Mouse (Mus musculus) G1E (cell line): Measurements from ENCODE around the gene Creb3l2. TPM values are rescaled to one million over a fixed set of nuclear protein-coding genes. Genes with fewer than 3 reads are reported as not detected.

Experiments
- ATAC-seq: 2 replicates; pipeline ENCODE4 v1.8.0; 2016; ENCODE audit warnings: mild to moderate bottlenecking; ENCODE audit not compliant: insufficient number of reproducible peaks, poor library complexity, low FRiP score, severe bottlenecking; ENCODE audit errors: extremely low read depth
- DNase-seq: peaks from one replicate; pipeline ENCODE4 v3.0.0; 2012; ENCODE audit warnings: low spot score
- H3K27me3 ChIP-seq: 2 replicates; pipeline ENCODE4 v1.6.1; 2012; ENCODE audit warnings: mild to moderate bottlenecking, low read length, inconsistent platforms; ENCODE audit not compliant: insufficient read depth
- H3K36me3 ChIP-seq: replicated peaks from 2 replicates; pipeline ENCODE3; 2012; ENCODE audit warnings: mild to moderate bottlenecking, inconsistent platforms
- H3K4me1 ChIP-seq: 2 replicates; pipeline ENCODE4 v1.6.1; 2012; ENCODE audit warnings: low read depth, low read length, inconsistent platforms, mixed read lengths; ENCODE audit not compliant: insufficient read depth
- H3K4me3 ChIP-seq: 2 replicates; pipeline ENCODE4 v1.5.1; 2012; ENCODE audit warnings: low read depth, mild to moderate bottlenecking, inconsistent platforms, low read length, moderate library complexity, mixed read lengths
- H3K9me3 ChIP-seq: replicated peaks from 2 replicates; pipeline ENCODE4 v1.6.1; 2012; ENCODE audit warnings: inconsistent platforms
- CTCF ChIP-seq: IDR thresholded peaks from 2 replicates; pipeline ENCODE4 v1.5.1; 2012; ENCODE audit warnings: low read depth, low read length, inconsistent platforms, mixed read lengths
- GATA1 ChIP-seq: IDR thresholded peaks from 2 replicates; pipeline ENCODE4 v1.6.1; 2012; ENCODE audit warnings: borderline replicate concordance, low read length, inconsistent platforms, mixed read lengths
- GATA2 ChIP-seq: IDR thresholded peaks from 2 replicates; pipeline ENCODE4 v1.6.1; 2012; ENCODE audit warnings: low read depth, low read length, inconsistent platforms, borderline replicate concordance
- POLR2AphosphoS5 ChIP-seq: IDR thresholded peaks from 2 replicates; pipeline ENCODE4 v1.6.1; 2012; ENCODE audit warnings: low read depth, low read length, inconsistent platforms; ENCODE audit not compliant: insufficient replicate concordance
- TAL1 ChIP-seq: conservative IDR thresholded peaks from 2 replicates; pipeline ENCODE4 v1.6.1; 2012; ENCODE audit warnings: low read depth, low read length, inconsistent platforms, mixed read lengths
- polyA plus RNA-seq: library from polyadenylated mRNA; stranded (reverse); fragments of >175 nt; gene quantifications from 2 replicates; pipeline ENCODE4 v1.2.3, GENCODE M21; 2012
- total RNA-seq, 2 experiments: library from RNA; stranded (forward) in 1 of 2; stranded (reverse) in 1 of 2; fragments of 200-1000 nt in 1 of 2; fragments of >200 nt in 1 of 2; fragmentation: Nextera tagmentation in 1 of 2; gene quantifications; 2 replicates each; pipeline ENCODE4 v1.2.3; 2014 to 2017

Gene Creb3l2
- total and polyA plus RNA-seq, 3 experiments, result 0.16 TPM; not detected in 2

GRCm38 (mm10) chr6:37415505-37415904, 26.4 kb downstream of the Creb3l2 start:
- no peak for DNase-seq
- Histone ChIP-seq H3K9me3 (peaks cover 2% of the 10 kb centered on the region; the same call in 1 of the 2 replicates), H3K27me3 (no peaks in the 10 kb centered on the region), H3K4me1 (no peaks in the 10 kb centered on the region), H3K36me3 (no peaks in the 10 kb centered on the region), H3K4me3 (no peak overlapping the region)
- TF ChIP-seq CTCF (no peak), POLR2AphosphoS5 (no peak), GATA2 (no peak), GATA1 (no peak), TAL1 (no peak)
- no peak for ATAC-seq

GRCm38 (mm10) chr6:37415034-37415433, 26.9 kb downstream of the Creb3l2 start:
- no peak overlapping the region for H3K4me3 ChIP-seq
- H3K9me3 ChIP-seq, result peaks cover under 1% of the 10 kb centered on the region; the same call in 1 of the 2 replicates
- H3K36me3 ChIP-seq, result no peaks in the 10 kb centered on the region
- H3K27me3 ChIP-seq, result no peaks in the 10 kb centered on the region
- no peaks in the 10 kb centered on the region for H3K4me1 ChIP-seq
- DNase-seq (no peak), ATAC-seq (no peak)
- TF ChIP-seq TAL1 (no peak), GATA1 (no peak), GATA2 (no peak), POLR2AphosphoS5 (no peak), CTCF (no peak)

GRCm38 (mm10) chr6:37414576-37414975, 27.4 kb downstream of the Creb3l2 start:
- H3K9me3 ChIP-seq, result no peaks in the 10 kb centered on the region
- no peaks in the 10 kb centered on the region for H3K27me3 ChIP-seq
- ATAC-seq (no peak), DNase-seq (no peak)
- H3K36me3 ChIP-seq, result no peaks in the 10 kb centered on the region
- TF ChIP-seq GATA1 (no peak), POLR2AphosphoS5 (no peak), CTCF (no peak), TAL1 (no peak), GATA2 (no peak)
- H3K4me3 ChIP-seq, result no peak overlapping the region
- no peaks in the 10 kb centered on the region for H3K4me1 ChIP-seq

GRCm38 (mm10) chr6:37411696-37412095, 30.2 kb downstream of the Creb3l2 start:
- ATAC-seq (no peak), DNase-seq (no peak)
- H3K4me1 ChIP-seq, result no peaks in the 10 kb centered on the region
- H3K27me3 ChIP-seq, result no peaks in the 10 kb centered on the region
- H3K4me3 ChIP-seq, result no peak overlapping the region
- no peaks in the 10 kb centered on the region for H3K36me3 ChIP-seq
- H3K9me3 ChIP-seq, result no peaks in the 10 kb centered on the region
- TF ChIP-seq GATA2, result no peak
- TF ChIP-seq CTCF, result no peak
- no peak for TF ChIP-seq GATA1
- no peak for TF ChIP-seq TAL1

GRCm38 (mm10) chr6:37409829-37410228, 32.1 kb downstream of the Creb3l2 start:
- H3K9me3 ChIP-seq, result no peaks in the 10 kb centered on the region
- no peak for ATAC-seq
- H3K4me1 ChIP-seq, result no peaks in the 10 kb centered on the region
- TF ChIP-seq GATA1 (no peak), TAL1 (no peak), POLR2AphosphoS5 (no peak), GATA2 (no peak), CTCF (no peak)
- no peak overlapping the region for H3K4me3 ChIP-seq
- no peaks in the 10 kb centered on the region for H3K27me3 ChIP-seq
- no peaks in the 10 kb centered on the region for H3K36me3 ChIP-seq
- DNase-seq, result no peak

GRCm38 (mm10) chr6:37407876-37408275, 34.1 kb downstream of the Creb3l2 start:
- Histone ChIP-seq H3K4me3 (no peak overlapping the region), H3K9me3 (no peaks in the 10 kb centered on the region), H3K36me3 (no peaks in the 10 kb centered on the region), H3K27me3 (no peaks in the 10 kb centered on the region), H3K4me1 (no peaks in the 10 kb centered on the region)
- no peak for TF ChIP-seq GATA1
- no peak for TF ChIP-seq CTCF
- TF ChIP-seq GATA2, result no peak
- TF ChIP-seq TAL1, result no peak
- no peak for TF ChIP-seq POLR2AphosphoS5
- ATAC-seq (no peak), DNase-seq (no peak)
